Mouse (Mus musculus) layer of hippocampus, adult 9-11 months (tissue): ENCODE results near the gene Lrrc10.
"Not testable (repeated sequence)": the region's sequence is repeated elsewhere in the genome, so short reads cannot be mapped to it uniquely, and the experiment has no call there.

Source experiments
- DNase-seq: peaks from one replicate; pipeline ENCODE4 v3.0.0; 2022

Gene Lrrc10

DNA sequence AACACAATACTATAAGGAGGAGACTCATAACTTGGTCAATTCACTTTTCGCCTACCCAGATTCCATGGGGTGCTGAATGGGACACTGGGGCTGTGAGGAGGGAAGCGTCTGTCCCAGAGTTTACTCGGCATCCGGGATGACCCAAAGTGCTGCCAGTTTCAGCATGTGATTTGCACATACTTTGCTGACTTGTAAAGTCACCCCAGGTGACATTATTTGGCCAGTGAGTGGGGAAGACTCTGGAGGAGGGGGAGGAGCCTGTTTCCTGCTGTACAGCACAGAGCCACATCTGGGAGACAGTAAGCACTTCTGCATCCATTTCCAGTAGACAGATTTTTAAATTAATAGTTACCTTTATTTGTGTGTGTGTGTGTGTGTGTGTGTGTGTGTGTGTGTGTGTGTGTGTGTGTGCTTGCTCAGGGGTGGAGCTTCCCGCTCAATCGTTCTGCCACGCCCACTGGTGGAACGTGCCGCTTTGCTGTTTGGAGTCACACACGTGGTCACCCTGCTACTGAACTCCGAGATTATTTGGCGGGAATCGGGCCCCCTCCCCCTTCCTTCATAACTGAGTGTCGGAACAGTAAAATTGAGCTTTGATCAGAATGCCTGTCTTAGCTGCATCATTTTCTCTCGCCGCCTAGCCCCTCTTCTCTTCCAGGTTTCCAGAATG, 1.5 kb upstream of the Lrrc10 start:
- DNase-seq = not testable (repeated sequence)

GRCm38 (mm10) chr10:117049253-117049652, 4.1 kb downstream of the Lrrc10 start:
- no peak for DNase-seq

DNA sequence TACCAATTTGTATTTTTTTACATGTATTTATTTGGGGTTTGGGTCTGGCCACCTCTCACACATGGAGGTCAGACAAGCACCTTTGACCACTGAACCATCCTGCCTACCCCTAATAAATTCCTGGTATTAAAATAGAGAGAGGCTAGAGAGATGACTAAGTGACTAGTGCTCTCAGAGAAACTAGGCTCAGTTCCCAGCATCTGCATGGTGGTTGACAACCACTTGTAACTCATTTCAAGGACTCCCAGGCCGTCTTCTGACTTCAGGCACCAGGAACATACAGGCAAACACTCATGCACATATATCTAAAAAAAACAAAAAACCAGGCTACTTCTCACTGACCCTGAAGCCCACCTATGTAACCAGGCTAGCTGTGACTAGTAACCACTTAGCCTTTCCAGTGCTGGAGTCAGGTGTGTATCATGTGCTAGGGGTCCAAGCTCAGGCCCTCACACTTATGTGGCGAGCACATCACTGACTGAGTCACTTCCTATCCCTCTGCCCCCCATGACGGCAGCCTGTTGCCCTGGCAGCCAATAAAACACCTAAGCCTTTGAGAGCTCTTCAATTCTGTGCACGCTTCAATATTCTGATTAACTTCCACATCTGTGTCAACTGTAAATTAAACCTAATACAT, 4.9 kb downstream of the Lrrc10 start:
- no peak for DNase-seq

DNA sequence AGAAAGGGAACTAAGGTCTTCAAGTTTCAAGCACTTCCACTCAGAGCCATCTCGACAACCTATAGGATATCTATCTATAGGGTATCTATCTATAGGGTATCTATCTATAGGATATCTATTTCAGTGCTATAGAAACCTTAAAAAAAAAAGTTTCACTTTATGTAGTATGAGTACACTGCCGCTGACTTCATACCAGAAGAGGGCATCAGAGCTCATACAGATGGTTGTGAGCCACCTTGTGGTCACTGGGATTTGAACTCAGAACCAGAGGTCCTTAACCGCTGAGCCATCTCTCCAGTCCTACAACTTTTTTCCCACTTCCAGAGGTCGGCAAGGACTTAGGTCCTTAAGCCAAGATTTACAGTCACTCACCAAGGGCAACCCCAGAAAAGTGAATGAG, 10.5 kb downstream of the Lrrc10 start:
- no peak for DNase-seq

DNA sequence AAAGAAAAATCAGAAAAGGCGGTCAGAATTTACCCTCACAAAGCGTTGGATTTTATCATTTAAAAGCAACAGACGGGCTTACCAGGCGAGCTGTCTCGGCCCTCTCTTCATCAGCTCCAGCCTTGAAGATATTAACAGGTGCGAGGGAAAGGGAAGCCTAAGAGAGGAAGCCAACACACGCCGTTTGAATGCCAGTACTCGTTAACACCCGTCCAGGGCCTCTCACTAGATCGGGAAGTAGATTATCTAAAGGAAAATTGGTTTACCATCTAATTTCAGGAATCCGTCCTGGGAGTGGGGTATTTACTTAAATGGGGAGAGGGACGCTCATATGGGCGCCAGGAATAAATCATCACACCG, 17.7 kb downstream of the Lrrc10 start:
- no peak for DNase-seq

GRCm38 (mm10) chr10:117063254-117064021, 18.3 kb downstream of the Lrrc10 start, which contains the start of gene Cct2:
Cct2 (minus strand) TSS chr10:117063814.
- DNase-seq = peak; percentile 89

DNA sequence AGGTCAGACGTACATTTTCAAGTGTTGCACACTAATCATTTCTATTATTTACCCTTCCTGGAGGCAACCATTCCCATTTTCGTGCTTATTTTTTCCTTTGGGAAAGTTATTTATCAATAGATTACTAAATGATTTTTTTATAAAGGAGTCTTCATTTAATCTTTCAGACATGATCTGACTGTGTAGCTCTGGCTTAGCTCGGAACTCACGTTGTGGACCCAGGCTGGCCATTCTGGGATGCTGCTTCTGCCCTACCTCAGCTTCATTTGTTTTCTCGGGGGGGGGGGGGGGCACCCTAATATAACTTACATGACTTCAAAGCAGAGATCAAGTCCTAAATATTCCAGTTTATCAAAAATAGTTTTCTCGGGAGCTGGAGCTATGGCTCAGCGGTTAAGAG, 18.9 kb downstream of the Lrrc10 start:
- DNase-seq = no peak

DNA sequence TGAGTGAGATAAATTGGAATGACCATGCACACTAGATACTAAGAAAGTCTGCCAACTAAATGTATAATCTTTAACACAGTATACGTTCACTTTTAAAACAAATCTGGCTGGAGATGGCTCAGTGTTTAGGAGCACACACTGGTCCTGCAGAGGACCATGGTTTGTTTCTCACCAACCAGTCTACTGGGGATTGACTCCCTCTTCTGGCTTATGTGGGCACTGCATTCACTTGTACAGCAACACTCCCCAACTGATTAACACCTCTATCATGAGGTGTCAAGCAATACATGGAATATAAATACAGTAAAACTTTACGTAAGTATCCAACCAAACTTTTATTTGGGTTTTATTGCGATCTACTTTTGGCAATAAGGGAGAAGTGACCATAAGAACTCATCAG, 24.0 kb downstream of the Lrrc10 start:
- no peak for DNase-seq

DNA sequence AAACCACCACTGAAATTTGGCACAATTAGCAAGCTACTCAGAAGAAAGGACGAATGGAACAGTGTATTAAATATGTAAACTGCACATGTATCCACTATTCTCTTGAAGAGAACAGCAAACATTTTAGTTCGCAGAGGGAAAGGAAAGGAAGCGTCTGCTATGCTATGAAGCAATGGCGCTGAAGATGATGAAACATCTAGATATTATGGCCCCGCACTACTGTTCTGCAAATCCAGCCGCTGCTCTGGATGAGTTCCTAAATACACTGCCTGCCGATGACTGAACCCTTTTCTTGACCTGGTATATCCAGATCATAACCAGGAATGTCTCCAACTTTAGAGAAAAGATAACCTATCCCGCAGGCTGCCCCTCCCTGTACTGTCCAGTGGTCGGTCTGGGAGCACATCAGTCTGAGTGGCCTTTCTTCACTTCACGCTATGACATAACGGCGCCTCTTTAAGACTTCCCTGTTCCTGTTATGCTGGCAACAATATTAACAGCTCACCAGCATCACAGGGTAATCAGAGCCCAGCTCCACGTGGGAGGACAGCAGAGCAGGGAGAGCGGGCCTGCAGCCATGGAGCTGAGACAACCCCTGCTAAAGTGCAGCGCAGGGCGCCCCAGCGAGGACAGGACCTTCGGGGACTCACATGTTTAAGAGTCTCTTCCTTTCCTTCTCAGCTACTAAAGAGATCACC, 27.2 kb downstream of the Lrrc10 start:
- no peak for DNase-seq

- DNase-seq = no peak
Measured at GRCm38 (mm10) chr10:117073176-117073575, 28.0 kb downstream of the Lrrc10 start.

DNA sequence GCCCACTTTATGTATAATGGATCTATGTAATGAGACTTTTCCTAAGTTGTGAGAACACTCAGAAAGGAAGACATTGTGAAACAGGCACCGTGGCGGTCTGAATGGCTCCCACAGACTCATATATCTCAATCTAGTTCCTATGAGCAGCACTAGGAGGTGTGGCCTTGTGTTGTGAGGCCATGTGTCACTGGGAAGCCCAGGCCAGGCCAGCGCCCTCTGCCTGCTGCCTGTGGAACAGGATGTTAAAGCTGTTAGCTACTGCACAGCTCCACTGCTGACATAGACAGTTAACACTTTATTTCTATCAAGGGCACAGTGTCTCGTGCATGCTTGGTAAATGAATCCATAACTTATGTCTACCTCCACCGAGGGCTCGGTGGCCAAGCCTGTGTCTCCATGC, 33.1 kb downstream of the Lrrc10 start:
- DNase-seq = no peak

DNA sequence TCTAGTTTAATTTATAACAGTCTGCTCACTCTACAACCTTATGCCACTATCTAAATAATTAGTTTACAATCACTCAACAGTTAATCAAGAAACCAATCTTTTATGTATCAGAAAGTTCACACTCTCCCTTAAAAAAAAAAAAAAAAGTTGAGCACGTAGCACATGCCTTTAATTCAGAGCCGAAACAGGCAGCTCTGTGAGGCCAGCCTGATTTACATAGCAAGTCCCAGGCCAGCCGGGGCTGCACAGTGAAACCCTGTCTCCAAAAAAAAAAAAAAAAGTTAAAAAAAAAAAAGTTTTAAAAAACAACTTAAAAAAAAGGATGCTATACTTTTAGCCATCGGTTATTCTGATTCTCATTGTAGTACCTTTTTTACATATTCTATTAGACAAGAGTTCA, 36.2 kb downstream of the Lrrc10 start:
- no peak for DNase-seq

- DNase-seq = no peak
Measured at GRCm38 (mm10) chr10:117081914-117082359, 36.8 kb downstream of the Lrrc10 start.

- DNase-seq = no peak
Measured at GRCm38 (mm10) chr10:117089628-117090027, 44.5 kb downstream of the Lrrc10 start.

GRCm38 (mm10) chr10:117094504-117095329, 49.6 kb downstream of the Lrrc10 start:
- peak; percentile 38 for DNase-seq

DNA sequence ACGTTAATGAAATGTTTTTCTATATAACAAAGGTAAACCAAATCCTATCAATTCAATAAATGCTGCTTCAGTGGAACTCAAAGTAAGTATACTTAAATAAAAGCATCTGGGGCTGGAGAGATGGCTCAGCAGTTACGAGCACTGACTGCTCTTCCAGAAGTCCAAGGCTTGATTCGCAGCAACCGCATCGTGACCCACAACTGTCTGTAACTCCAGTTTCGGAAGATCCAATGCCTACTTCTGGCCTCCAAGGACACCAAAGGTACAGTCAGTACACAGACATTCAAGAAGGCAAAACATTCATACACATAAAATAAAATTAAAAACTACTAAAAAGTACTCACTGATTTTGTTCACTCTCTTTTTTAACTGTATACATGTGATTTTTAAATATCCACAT, 51.0 kb downstream of the Lrrc10 start:
- DNase-seq = no peak
